Mouse (Mus musculus) heart, adult 2 months (tissue): ENCODE data around the gene Hecw1.

Source experiments
- EP300 ChIP-seq: fragments of 200-500 bp; IDR thresholded peaks from 2 replicates; pipeline ENCODE4 v1.6.1; 2011; ENCODE audit warnings: low read depth, low read length, control low read depth; ENCODE audit not compliant: insufficient read depth
- POLR2A ChIP-seq: fragments of 200-500 bp; IDR thresholded peaks from 2 replicates; pipeline ENCODE4 v1.6.1; 2011; ENCODE audit warnings: mild to moderate bottlenecking, low read depth, low read length, control low read depth; ENCODE audit not compliant: insufficient read depth

- TF ChIP-seq POLR2A (no peak), EP300 (no peak)
Observed at GRCm38 (mm10) chr13:14327252-14327651, 195.8 kb downstream of the Hecw1 start.
